Mouse (Mus musculus): ENCODE results near the gene Gcdh.

Gcdh gene

DNA sequence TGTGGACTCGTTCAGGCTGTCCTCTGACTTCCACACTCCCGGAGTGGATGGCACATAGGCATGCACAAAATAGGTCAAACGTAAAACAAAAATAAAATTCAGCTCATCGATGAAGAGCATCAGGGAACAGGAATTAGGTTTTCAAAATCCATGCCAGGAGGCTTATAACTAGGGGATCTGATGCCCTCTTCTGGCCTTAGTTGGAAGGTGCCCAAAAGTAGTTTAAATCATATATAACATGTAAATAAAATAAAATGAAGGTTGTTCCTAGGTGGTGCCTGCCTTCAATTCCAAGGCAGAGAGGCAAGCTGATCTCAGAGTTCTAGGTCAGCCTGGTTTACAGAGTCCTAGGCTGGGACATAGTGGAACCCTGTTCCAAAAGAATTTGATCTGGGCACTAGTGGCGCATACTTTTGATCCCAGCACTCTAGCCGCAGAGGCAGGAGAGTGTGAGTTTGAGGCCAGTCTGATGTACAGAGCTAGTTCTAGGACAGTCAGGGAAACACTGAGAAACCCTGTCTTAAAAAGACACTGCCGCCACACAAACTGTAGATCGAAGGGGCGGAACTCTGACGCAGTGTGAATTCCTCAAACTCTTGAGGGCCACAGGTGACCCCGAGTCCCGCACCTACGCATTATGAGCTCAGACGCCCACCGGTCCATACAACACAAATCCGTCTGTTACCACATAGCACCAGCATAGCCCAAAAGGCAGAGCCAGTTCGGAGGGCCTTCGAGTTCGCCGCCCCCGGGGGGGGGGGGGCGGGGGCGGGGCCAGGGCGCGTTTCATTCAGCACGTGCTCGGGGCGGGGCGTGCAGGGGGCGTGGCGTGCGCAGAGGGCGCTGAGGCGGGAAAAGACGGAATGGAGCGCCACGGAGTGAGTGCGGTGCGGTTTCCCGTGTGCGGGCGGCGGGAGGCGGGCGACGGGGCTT lies 22.1 kb downstream of the Gcdh start, which contains the start of gene Syce2:
Gene Syce2, plus strand, starts transcription at position 736 of the 933 bp plus-strand sequence.
- peak; percentile 67 for DNase-seq

DNA sequence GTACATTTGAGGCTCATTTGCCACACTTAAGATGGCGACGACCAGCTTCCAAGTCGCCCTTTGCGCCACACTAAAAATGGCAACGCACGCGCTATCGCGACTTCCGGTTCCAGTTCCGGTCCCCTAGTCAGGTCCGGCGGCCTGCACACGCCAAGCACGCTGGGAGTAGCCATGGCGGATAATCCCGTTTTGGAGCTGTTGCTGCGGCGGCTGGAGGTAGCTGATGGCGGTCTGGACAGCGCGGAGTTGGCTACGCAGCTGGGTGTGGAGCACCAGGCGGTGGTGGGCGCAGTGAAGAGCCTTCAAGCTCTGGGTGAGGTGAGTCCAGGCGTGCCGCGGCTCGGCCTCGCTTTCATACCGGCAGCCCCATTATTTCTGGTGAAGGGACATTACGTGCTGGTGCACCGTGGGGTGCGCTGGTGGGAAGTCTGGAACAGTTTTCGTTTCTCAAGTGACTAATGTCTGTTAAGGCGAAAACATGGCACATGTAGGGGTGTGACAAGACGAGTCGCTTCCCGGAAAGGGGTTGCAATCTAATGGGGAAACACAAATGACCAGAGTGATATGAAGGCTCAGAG lies 36.8 kb downstream of the Gcdh start, which contains the start of gene Farsa:
Gene Farsa, plus strand, starts transcription at position 126 of the 578 bp plus-strand sequence.
- peak; percentile 90 for DNase-seq

DNA sequence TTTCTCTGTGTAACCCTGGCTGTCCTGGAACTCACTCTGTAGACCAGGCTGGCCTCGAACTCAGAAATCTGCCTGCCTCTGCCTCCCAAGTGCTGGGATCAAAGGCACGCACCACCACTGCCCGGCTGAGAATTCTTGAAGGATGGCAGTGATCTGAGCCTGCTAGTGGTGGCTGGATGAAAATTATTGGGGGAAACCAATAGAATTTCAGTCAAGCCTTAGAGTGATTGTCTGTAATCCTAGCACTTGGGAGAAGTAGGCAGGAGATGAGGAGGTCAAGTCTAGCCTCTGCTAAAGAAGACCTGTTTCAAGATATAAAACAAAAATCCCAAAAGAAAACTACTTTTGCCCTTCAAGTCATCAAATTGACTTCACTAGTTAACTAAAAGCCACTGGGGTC lies 37.3 kb downstream of the Gcdh start:
- DNase-seq, result no peak

DNA sequence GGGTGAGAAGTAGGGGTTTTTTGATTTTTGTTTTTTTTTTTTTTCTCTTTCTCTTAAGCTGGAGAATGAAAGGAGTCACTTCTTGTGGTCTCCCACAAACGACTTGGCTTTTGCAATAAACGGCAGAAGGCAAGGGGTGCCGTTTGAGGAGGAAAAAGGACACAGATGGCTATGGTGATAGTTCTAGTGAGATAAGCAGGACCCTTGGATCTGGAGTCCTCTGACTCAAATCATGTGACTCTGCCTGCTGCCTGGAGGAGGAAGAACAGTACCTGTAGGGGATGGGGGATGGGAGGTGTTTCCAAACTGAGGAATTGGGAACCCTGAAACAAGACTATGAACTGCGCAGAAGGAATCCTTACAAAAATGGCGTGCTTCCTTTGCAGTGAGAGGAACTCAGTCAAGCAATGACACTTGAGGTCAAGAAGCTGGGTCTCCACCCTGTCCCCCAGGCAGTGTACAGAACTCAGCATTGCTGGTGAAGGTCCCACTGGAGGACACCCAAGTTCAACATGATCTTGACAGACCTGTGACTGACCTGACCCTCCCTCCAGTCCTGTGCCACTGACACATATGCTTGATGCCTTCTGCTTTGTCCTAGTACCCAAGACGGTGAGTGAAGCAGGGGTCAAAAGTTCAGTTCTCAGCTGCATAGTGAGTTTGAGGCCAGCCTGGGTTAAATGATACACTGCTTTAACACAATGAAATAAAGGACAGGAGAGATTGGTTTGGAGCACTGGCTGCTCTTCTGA lies 45.9 kb downstream of the Gcdh start:
- no peak for DNase-seq

DNA sequence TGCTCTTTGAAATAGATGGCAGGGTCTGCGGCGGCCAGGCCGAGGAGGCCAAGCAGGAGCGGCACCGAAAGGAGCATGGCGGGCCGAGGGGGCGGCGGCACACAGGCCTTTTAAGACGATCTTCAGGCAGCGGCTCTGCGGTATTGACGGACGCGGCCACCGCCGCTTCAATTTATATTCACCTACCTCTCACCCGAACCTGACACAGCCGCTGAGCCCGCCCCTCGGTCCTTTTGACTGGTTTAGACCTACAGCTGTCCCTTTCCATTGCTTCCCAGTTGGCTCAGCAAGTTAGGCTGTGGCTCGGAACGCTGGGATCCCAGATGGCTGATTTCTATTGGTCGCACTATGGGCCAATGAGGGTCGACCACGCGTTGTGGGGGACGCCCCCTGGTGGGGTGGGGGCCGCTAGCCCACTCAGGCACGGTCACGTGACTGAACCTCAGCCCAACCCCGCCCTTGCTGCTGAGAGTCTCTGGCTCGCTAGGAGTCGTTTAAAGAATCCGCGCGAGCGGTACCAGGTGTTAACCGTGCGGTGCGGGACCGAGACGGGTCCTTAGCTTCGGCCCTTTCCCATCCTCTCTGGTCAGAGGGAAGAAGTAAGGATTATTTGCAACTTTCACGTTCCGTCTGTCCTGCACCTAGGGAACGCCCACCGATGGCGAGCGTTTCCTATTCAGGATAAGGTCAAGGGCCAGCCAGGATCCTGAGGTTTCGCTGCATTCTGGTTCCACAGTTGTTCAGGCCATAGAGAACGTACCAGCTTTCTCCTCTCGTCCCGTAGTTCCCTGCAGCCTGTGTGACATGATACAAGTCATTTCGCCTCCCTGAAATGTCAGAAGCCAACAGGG lies 46.8 kb downstream of the Gcdh start, which contains the start of gene Calr:
Gene Calr, minus strand, starts transcription at position 213 of the 851 bp plus-strand sequence.
- DNase-seq, result peak; percentile 99

DNA sequence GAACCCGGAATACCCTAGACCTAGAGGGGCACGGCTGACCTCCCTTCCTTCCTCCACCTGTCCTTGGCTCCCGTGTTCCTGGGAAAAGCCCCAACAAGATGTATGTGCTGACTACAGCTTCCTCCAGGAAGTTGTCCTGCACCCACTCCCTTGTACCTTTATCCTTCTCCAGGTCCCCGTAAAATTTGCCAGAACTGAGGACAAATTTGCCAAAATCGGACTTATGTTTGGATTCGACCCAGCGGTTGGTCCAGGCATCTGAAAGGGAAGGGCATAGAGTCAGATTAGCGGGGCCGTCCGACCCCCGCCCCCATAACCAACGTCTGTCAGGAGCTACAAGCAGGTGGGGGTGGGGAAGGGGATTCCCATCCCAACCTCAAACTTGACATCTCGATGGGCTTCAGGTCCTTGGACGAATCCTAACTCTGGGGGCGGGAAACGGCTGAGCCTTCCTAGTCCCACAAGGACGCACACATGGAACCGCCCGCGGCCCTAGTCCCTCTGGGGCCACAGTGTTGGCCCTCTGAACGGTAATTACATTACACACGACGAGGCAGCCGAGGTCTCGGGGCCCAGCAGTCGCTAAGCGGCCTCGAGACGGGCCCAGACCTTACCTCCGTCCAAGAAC lies 47.5 kb downstream of the Gcdh start:
- peak; percentile 45 for DNase-seq

DNA sequence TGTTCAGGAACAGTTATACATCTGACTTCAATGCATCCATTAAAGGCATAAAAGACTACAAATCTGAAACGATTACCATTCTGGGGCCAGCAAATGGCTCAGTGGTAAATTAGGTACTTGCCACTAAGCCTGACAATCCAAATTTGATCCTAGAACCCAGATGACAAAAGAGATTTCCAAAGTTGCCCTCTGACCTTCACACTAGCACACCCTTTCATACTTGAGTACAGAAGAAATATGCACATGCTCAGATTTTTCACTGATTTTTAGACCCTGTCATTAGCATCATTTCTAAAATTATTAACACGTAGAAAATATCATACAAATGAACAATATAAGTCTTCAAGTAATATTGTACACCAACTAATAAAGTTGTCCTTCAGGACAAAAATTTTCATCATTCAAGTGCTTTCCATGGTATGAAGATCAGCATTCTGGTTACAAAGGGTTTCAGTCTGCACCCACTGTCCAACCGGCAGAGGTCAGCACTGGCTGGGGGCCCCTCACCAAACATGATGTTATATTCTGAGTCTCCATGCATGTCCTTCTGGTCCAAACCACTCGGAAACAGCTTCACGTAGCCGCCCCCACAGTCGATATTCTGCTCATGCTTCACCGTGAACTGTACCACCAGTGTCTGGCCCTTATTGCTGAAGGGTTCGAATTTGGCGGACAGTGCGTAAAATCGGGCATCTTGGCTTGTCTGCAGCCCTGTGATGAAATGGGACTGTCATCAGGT lies 48.2 kb downstream of the Gcdh start:
- DNase-seq, result no peak

DNA sequence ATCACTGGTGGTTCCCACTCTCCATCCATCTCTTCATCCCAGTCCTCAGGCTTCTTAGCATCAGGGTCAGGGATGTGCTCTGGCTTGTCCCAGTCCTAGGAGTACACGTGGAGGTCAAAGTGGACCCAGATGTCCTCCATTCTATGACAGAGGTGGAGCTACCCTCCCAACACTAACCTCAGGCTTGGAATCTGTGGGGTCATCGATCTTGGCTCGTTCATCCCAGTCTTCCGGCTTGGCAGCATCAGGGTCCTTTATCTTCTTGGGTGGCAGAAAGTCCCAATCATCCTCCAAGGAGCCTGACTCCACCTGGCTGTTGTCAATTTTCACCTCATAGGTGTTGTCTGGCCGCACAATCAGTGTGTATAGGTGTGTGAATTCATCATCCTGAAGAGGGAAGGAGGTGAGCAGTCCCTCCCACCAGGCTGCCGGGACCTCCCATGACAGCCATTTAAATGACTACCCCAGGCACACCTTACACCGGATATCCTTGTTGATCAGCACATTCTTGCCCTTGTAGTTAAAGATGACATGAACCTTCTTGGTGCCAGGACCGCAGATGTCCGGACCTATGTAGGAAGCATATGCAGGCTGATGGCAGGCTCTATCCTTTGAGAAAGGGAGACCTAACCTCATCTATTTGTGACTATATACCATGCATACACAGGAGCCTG lies 49.2 kb downstream of the Gcdh start:
- no peak for DNase-seq

DNA sequence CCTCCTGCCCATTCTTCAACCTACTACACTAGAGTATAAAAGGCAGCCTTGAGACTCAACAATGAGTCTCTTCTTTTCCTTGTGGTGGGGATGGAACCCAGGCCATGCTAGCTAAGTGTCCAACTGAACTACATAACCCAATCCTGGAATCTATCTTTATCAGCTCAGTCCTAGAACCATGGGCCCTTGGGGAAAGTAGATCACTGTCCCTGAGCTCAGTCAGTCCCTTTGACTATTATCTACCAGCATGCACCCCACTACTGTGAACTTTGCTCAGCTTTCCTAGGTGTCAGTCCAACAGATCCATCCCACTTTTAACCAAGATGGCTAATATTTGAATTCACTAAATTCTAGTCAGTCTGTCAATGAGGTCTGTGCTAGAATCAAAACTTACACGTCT lies 52.2 kb downstream of the Gcdh start:
- DNase-seq, result no peak

DNA sequence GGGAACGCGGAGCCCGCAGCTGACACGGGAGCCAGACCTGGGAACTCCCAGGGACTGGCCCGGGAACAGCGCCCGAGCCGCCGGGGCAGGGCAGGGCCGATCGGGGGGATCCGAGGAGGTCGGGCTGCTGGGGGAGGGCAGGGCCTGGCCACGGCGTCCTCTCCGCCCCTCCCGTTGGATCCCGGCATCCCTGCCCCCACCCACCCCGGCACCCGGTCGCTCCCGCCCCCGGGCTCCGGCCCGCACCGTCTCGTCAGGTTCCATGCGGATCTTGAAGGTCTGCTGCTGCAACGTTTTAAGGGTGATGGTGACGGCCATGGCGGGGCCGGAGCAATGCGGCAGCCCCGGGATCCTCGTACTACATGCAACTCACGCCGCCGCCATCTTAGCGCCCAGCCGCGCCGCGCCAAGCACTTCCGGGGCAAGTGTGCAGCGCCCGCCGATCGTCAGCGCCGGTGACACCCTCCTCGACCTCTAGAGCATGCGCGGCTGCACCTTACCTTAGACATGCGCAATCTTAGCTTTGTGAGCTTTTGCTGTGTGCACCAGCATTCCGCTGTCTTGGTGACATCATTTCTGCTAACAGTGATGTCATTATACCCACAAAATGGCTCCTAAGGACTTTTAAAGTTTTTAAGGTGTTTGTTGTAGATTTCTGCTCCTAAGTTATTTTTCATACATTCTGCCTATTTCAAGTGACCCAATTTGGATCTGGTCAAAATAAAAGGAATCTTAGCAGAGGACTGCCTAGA lies 53.3 kb downstream of the Gcdh start, which contains the start of gene Rad23a:
Gene Rad23a, minus strand, starts transcription at position 418 of the 752 bp plus-strand sequence.
- peak; percentile 88 for DNase-seq

DNA sequence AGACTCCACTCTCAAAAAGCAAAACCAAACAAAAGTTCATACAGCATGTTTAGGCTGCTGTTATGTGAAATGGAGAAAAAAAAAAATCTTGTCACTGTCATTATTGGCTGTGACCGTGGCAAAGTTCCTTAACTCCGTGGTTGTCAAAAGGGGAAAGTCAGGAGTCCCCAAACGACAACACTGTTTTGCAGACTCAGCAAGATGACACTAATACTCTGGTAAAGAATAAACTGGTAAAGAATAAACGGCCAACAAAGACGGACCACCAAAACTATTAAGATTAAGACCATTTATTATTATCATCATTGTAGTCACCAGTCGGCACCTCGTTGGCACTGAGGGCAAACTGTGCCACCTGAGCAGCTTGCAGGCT lies 53.9 kb downstream of the Gcdh start:
- DNase-seq, result no peak

DNA sequence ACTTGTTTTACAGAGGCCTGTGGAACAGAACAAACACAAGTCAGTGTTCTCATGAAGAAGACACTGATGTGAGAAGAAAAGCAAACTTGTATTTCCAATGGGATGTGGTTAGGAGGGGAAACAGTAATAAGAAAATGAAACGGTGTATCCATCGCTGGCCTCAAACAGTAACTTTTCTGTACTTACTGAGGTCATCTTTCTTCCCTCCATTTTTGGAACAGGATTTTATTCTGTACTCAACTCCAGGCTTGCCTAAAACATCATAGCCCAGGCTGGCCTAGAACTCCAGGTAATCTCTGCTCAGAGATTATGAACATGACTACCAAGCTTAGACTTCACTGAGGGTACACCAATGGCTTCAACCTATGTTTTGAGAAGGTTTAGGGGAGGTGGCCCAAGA lies 54.3 kb downstream of the Gcdh start:
- DNase-seq, result no peak

DNA sequence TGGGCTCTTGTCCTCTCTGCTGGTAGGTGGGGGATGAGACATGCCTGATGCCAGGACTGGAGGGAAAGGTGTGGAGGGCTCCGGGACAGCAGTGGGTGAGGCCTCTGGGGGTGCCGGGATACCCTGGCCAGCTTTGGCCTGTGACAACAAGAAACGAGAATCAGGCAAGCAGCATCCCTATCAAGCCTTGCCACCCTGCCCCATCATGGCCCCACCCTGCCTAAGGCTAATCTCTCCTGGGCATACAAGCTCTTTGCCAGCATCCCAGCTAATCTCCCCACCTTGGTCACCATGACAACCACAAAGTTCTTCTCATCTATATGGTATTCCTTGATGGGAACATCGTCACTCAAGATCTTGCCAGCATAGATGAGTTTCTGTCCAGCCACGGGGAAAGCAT lies 55.2 kb downstream of the Gcdh start:
- no peak for DNase-seq

DNA sequence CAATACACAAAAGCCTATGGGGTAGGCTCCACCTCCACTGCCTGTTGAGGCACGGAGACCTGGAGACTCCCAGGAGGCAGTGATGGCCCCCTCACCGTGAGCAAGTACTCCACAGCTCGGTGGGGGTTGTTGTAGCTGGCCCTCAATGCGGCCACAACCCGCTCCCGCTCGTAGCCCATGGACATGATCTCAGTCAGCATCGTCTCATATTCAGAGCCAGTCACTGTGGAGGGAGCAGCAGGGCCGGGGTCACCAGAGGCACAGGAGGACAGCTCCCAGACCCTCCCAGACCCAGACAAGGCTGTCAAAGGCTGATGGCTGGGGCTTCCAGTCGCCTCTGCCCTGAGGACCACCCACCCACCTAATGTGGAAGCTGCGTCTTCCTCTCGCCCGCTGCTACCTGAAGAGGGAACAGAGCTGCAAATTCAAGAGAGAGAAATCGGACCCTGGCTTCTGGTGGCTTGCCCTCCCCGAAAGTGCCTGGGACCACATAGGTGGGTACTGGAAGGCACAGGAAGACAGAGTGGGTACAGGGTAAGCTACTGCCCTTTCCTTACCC lies 55.7 kb downstream of the Gcdh start:
- DNase-seq, result no peak

DNA sequence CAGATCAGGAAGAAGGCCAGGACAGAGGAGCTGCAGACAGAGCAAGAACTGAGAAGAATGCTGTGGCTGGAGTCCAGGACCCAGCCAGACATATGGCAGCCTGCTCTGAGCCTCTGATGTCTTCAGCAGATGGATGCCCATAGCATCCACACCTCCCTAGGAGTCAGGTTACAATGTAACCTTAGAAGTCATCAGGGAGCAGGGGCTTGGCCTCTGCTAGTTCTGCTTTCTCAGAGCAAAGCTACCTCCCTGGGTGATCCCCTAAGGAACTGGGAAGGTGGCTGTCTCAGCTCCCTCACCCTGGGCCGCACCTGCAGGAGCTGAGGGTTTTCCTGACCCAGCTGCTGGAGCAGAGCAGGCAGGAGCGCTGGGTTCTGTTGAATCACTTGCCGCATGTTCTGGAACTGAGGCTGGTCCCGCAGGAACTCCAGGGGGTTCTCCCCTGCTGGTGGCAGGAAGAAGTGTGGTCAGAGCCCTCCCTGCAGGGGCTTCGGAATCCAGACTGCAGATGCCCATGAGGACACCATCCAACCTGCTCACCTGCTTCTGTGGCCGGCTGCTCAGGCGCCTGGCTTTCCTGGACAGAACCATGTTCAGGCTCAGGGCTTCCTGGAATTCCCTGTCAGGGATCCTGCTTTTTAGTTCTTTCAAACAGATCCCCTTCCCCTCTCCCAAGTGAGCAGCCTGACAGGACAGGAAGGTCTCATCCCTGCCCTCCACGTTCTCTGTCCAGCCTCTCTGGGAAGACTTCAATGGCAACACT lies 56.4 kb downstream of the Gcdh start:
- no peak for DNase-seq
